Mouse (Mus musculus) kidney, adult 10 weeks (tissue): ENCODE measurements around the gene Sptlc3. TPM values are rescaled to one million over a fixed set of nuclear protein-coding genes. Genes with fewer than 3 reads are reported as not detected.

Source experiments
- polyA plus RNA-seq: library from polyadenylated mRNA; stranded (reverse); fragments of 350-450 nt; fragmentation: Illumina TruSeq; extraction: RNeasy Lipid Tissue Mini Kit (QIAGEN cat#74804); gene quantifications from one replicate; pipeline ENCODE4 v1.2.3, GENCODE M21; 2014; ENCODE audit warnings: low read depth, low replicate concordance

Sptlc3 gene
- 8.2 TPM for polyA plus RNA-seq

DNA sequence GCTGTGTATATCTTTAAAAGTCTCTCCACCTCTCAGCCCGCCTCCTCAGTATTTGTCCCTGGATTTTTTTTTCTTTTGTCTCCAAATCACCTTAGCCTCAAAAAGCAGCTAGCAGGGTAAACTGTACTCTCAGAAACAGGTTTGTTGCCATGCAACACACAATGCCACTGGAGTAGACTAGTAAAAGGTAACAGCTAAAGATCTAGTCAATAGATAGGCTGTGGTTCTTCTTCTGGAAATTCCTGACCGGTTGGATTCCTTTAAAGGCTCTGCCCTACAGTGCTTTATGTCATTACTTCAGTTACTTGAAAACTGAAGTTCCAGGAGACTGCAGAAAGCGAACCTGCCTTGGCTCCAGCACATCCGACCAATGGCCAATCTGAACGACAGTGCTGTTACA lies at the start of gene Sptlc3:
Sptlc3 (plus strand) TSS at position 78 of the 400 bp plus-strand sequence.

DNA sequence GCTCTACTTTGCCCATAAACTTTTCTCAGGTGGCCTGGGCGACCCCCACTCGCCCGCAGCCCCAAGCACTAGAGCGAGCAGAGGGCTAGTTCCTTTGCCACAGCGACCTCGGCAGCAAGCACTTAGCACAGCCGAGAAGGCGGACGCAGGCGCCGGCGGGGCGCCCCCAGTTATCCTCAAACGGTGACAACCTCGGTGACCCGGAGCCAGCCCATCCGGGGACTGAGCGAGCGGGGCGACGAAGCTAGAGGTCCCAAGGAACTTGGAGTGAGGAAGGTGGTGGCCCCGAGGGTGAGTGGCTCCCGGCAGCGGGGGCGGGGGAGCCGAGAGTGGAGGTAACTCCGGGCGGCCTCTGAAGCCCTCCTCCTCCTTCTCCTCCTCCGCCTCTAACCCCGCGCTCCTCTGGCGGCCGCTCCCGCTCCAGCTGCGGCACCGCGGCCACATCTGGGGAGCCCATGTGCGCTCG lies 184.1 kb downstream of the Sptlc3 start, which contains the start of gene Ism1:
Ism1 (plus strand) TSS at position 370 of the 466 bp plus-strand sequence.

Other genes with a start within 250 kb of the Sptlc3 start
- 0.32 TPM for gene Ism1, start 184.3 kb downstream of the Sptlc3 start, polyA plus RNA-seq